Mouse (Mus musculus) hindbrain, embryonic 12.5 days (tissue): ENCODE measurements around the gene Hspa1b. TPM values are rescaled to one million over a fixed set of nuclear protein-coding genes. Genes with fewer than 3 reads are reported as not detected.

Experiments used
- ATAC-seq: fragments of 200-750 bp; cut with Nextera tagmentation; 2 replicates; pipeline ENCODE4 v1.8.0; 2017; ENCODE audit warnings: moderate TSS enrichment; ENCODE audit not compliant: low FRiP score
- H3K27ac ChIP-seq: fragments of 300-500 bp; sonication (generic); 2 replicates; pipeline ENCODE4 v1.5.1; 2016; ENCODE audit warnings: mild to moderate bottlenecking
- H3K27me3 ChIP-seq: fragments of 300-500 bp; sonication (generic); 2 replicates; pipeline ENCODE4 v1.6.1; 2016; ENCODE audit warnings: mild to moderate bottlenecking
- H3K36me3 ChIP-seq: fragments of 300-500 bp; sonication (generic); 2 replicates; pipeline ENCODE4 v1.6.1; 2016; ENCODE audit warnings: mild to moderate bottlenecking
- H3K4me1 ChIP-seq: fragments of 300-500 bp; sonication (generic); 2 replicates; pipeline ENCODE4 v1.6.1; 2016
- H3K4me2 ChIP-seq: fragments of 300-500 bp; sonication (generic); replicated peaks from 2 replicates; pipeline ENCODE4 v1.6.1; 2016; ENCODE audit warnings: mild to moderate bottlenecking
- H3K4me3 ChIP-seq: fragments of 300-500 bp; sonication (generic); 2 replicates; pipeline ENCODE4 v1.5.1; 2016; ENCODE audit warnings: mild to moderate bottlenecking
- H3K9ac ChIP-seq: fragments of 300-500 bp; sonication (generic); 2 replicates; pipeline ENCODE4 v1.6.1; 2016; ENCODE audit warnings: mild to moderate bottlenecking, moderate library complexity
- H3K9me3 ChIP-seq: fragments of 300-500 bp; sonication (generic); replicated peaks from 2 replicates; pipeline ENCODE4 v1.6.1; 2016; ENCODE audit warnings: mild to moderate bottlenecking
- WGBS: fragments of 180-500 bp; shearing (Covaris S2); methylation state at CpG from one replicate; pipeline ENCODE4 v1.1.7; 2016; 5-methylcytosine and 5-hydroxymethylcytosine counted together
- polyA plus RNA-seq: library from polyadenylated mRNA; unstranded; fragments of >200 nt; fragmentation: Nextera tagmentation; extraction: Ambion mirVana; gene quantifications from 2 replicates; pipeline ENCODE4 v1.2.1, GENCODE M21; 2016

Gene Hspa1b
- polyA plus RNA-seq, 1 experiment from 2014 or later = 0.25 TPM

GRCm38 (mm10) chr17:34910982-34911381 lies 48.1 kb downstream of the Hspa1b start:
- no peak overlapping the region for H3K4me2 ChIP-seq

More at GRCm38 (mm10) chr17:34910982-34911381, 48.1 kb downstream of the Hspa1b start:
- Histone ChIP-seq H3K4me1 (peaks cover 2% of the 10 kb centered on the region; the same call in 1 of the 2 replicates), H3K36me3 (peaks cover 84% of the 10 kb centered on the region), H3K4me3 (no peak overlapping the region), H3K9me3 (no peaks in the 10 kb centered on the region), H3K9ac (no peak overlapping the region), H3K27me3 (no peaks in the 10 kb centered on the region), H3K27ac (no peak overlapping the region)
- ATAC-seq = no peak
- 84% methylated on average over 10 of the region's 10 CpGs for WGBS

Other genes starting within 250 kb of the Hspa1b start
- gene C4b, start 215.4 kb downstream of the Hspa1b start, polyA plus RNA-seq = not detected in 2 replicates
- not detected in 2 replicates for gene Cyp21a1, start 154.7 kb downstream of the Hspa1b start, polyA plus RNA-seq
- 25.0 and 26.7 TPM in 2 replicates for gene Stk19, start 122.3 kb downstream of the Hspa1b start, polyA plus RNA-seq
- 62.5 and 70.2 TPM in 2 replicates for gene Dxo, start 122.2 kb downstream of the Hspa1b start, polyA plus RNA-seq
- 64.9 and 65.8 TPM in 2 replicates for gene Skiv2l, start 109.0 kb downstream of the Hspa1b start, polyA plus RNA-seq
- 95.2 and 111 TPM in 2 replicates for gene Nelfe, start 108.8 kb downstream of the Hspa1b start, polyA plus RNA-seq
- 2.2 TPM in 2 replicates for gene Cfb, start 96.7 kb downstream of the Hspa1b start, polyA plus RNA-seq
- gene Zbtb12, start 79.8 kb downstream of the Hspa1b start, polyA plus RNA-seq = 12.0 and 12.8 TPM in 2 replicates
- gene Gm20547, start 77.2 kb downstream of the Hspa1b start, polyA plus RNA-seq = 0.10 and 0.29 TPM in 2 replicates
- gene C2, start 61.0 kb downstream of the Hspa1b start, polyA plus RNA-seq = 1.4 and 2.6 TPM in 2 replicates
- gene Ehmt2, start 60.8 kb downstream of the Hspa1b start, polyA plus RNA-seq = 110 and 113 TPM in 2 replicates
- gene Slc44a4, start 44.8 kb downstream of the Hspa1b start, polyA plus RNA-seq = 0.13 and 0.15 TPM in 2 replicates
- gene Neu1, start 28.0 kb downstream of the Hspa1b start, polyA plus RNA-seq = 25.2 and 28.2 TPM in 2 replicates
- gene Gm20481, start 10.7 kb upstream of the Hspa1b start, polyA plus RNA-seq = 0.99 TPM in 1 of 2 replicates, not detected in the other
- gene Hspa1a, start 12.9 kb upstream of the Hspa1b start, polyA plus RNA-seq = 2.2 and 3.1 TPM in 2 replicates
- 1.3 TPM in 2 replicates for gene Hspa1l, start 13.5 kb upstream of the Hspa1b start, polyA plus RNA-seq
- gene Lsm2, start 22.6 kb upstream of the Hspa1b start, polyA plus RNA-seq = 128 and 158 TPM in 2 replicates
- 109 and 110 TPM in 2 replicates for gene Vars, start 41.7 kb upstream of the Hspa1b start, polyA plus RNA-seq
- gene Vwa7, start 57.3 kb upstream of the Hspa1b start, polyA plus RNA-seq = 0.12 and 0.20 TPM in 2 replicates
- gene Sapcd1, start 68.8 kb upstream of the Hspa1b start, polyA plus RNA-seq = 2.4 and 3.6 TPM in 2 replicates
- gene Msh5, start 87.5 kb upstream of the Hspa1b start, polyA plus RNA-seq = 3.0 and 3.1 TPM in 2 replicates
- gene Clic1, start 90.7 kb upstream of the Hspa1b start, polyA plus RNA-seq = 157 and 159 TPM in 2 replicates
- 512 and 517 TPM in 2 replicates for gene Ddah2, start 99.8 kb upstream of the Hspa1b start, polyA plus RNA-seq
- gene Ly6g6c, start 106.2 kb upstream of the Hspa1b start, polyA plus RNA-seq = not detected in 2 replicates
- gene Mpig6b, start 106.9 kb upstream of the Hspa1b start, polyA plus RNA-seq = 0.46 and 0.52 TPM in 2 replicates
- gene Ly6g6e, start 117.7 kb upstream of the Hspa1b start, polyA plus RNA-seq = not detected in 2 replicates
- gene Ly6g6d, start 118.8 kb upstream of the Hspa1b start, polyA plus RNA-seq = 2.1 and 2.3 TPM in 2 replicates
- gene Ly6g6f, start 126.4 kb upstream of the Hspa1b start, polyA plus RNA-seq = 0.47 and 0.62 TPM in 2 replicates
- 78.6 and 81.1 TPM in 2 replicates for gene Abhd16a, start 130.0 kb upstream of the Hspa1b start, polyA plus RNA-seq
- gene Ly6g5c, start 149.0 kb upstream of the Hspa1b start, polyA plus RNA-seq = not detected in 2 replicates
- 1.4 and 1.5 TPM in 2 replicates for gene Ly6g5b, start 156.2 kb upstream of the Hspa1b start, polyA plus RNA-seq
- gene Gpank1, start 162.2 kb upstream of the Hspa1b start, polyA plus RNA-seq = 19.8 and 20.8 TPM in 2 replicates
- gene Csnk2b, start 162.8 kb upstream of the Hspa1b start, polyA plus RNA-seq = 237 and 276 TPM in 2 replicates
- gene D17H6S53E, start 167.1 kb upstream of the Hspa1b start, polyA plus RNA-seq = 7.3 and 7.7 TPM in 2 replicates
- 0.39 TPM in 1 of 2 replicates, not detected in the other for gene Apom, start 172.8 kb upstream of the Hspa1b start, polyA plus RNA-seq
- 87.9 and 88.3 TPM in 2 replicates for gene Bag6, start 175.9 kb upstream of the Hspa1b start, polyA plus RNA-seq
- 206 and 213 TPM in 2 replicates for gene Prrc2a, start 205.7 kb upstream of the Hspa1b start, polyA plus RNA-seq
- 7.8 and 7.9 TPM in 2 replicates for gene Aif1, start 216.8 kb upstream of the Hspa1b start, polyA plus RNA-seq
- gene Lst1, start 229.2 kb upstream of the Hspa1b start, polyA plus RNA-seq = 6.1 and 6.9 TPM in 2 replicates
- gene Ltb, start 235.2 kb upstream of the Hspa1b start, polyA plus RNA-seq = 0.54 and 0.81 TPM in 2 replicates
- 0.14 TPM in 1 of 2 replicates, not detected in the other for gene Tnf, start 242.8 kb upstream of the Hspa1b start, polyA plus RNA-seq
- not detected in 2 replicates for gene Lta, start 246.1 kb upstream of the Hspa1b start, polyA plus RNA-seq